Mouse (Mus musculus): ENCODE measurements around the gene Fam120a.

Gene Fam120a

GRCm38 (mm10) chr13:48967956-48968749 is at the start of gene Fam120a:
Gene Fam120a (minus strand): TSS chr13:48968017.
- H3K4me1 ChIP-seq (replicated peaks; ENCODE audit: low read depth, low read length), result peaks cover 70% of the 10 kb centered on the region
- TF ChIP-seq NANOG (IDR thresholded peaks at IDR 0.05; ENCODE audit: borderline replicate concordance, low read length) (no peak), CTCF (conservative IDR thresholded peaks at IDR 0.05; ENCODE audit: low read length) (no peak), POU5F1 (IDR thresholded peaks at IDR 0.05; ENCODE audit: borderline replicate concordance, low read length) (no peak)

GRCm38 (mm10) chr13:49017375-49017774 is 49.6 kb upstream of the Fam120a start:
- Histone ChIP-seq H3K9me3 (ENCODE audit: low read length) (peaks cover 10% of the 10 kb centered on the region), H3K4me3 (replicated peaks; ENCODE audit: low read length) (no peak overlapping the region), H3K36me3 (ENCODE audit: insufficient read depth, low read length) (no peaks in the 10 kb centered on the region), H3K4me1 (replicated peaks; ENCODE audit: low read depth, low read length) (peaks cover 58% of the 10 kb centered on the region), H3K27me3 (ENCODE audit: insufficient read depth, low read length) (no peaks in the 10 kb centered on the region)
- TF ChIP-seq NANOG (IDR thresholded peaks at IDR 0.05; ENCODE audit: borderline replicate concordance, low read length), result no peak
- TF ChIP-seq CTCF (conservative IDR thresholded peaks at IDR 0.05; ENCODE audit: low read length), result no peak

More at GRCm38 (mm10) chr13:48967956-48968749, at the start of gene Fam120a:
- Histone ChIP-seq H3K4me3 (replicated peaks; ENCODE audit: low read length) (peak within 1 kb of the TSS; percentile 97), H3K27me3 (ENCODE audit: insufficient read depth, low read length) (no peaks in the 10 kb centered on the region), H3K36me3 (ENCODE audit: insufficient read depth, low read length) (peaks cover 29% of the 10 kb centered on the region), H3K9me3 (ENCODE audit: low read length) (no peaks in the 10 kb centered on the region)

GRCm38 (mm10) chr13:49016311-49016761 is 48.5 kb upstream of the Fam120a start:
- Histone ChIP-seq H3K9me3 (ENCODE audit: low read length) (peaks cover 10% of the 10 kb centered on the region), H3K4me3 (replicated peaks; ENCODE audit: low read length) (peak overlapping the region; percentile 48), H3K27me3 (ENCODE audit: insufficient read depth, low read length) (no peaks in the 10 kb centered on the region), H3K36me3 (ENCODE audit: insufficient read depth, low read length) (no peaks in the 10 kb centered on the region), H3K4me1 (replicated peaks; ENCODE audit: low read depth, low read length) (peaks cover 62% of the 10 kb centered on the region)
- TF ChIP-seq CTCF (conservative IDR thresholded peaks at IDR 0.05; ENCODE audit: low read length), result no peak

GRCm38 (mm10) chr13:49015366-49016306 is 47.8 kb upstream of the Fam120a start:
- TF ChIP-seq NANOG (IDR thresholded peaks at IDR 0.05; ENCODE audit: borderline replicate concordance, low read length) (no peak), CTCF (conservative IDR thresholded peaks at IDR 0.05; ENCODE audit: low read length) (no peak; the same call in 1 of the 2 replicates), POU5F1 (IDR thresholded peaks at IDR 0.05; ENCODE audit: borderline replicate concordance, low read length) (no peak)
- Histone ChIP-seq H3K27me3 (ENCODE audit: insufficient read depth, low read length) (no peaks in the 10 kb centered on the region; the same call in 1 of the 2 replicates), H3K9me3 (ENCODE audit: low read length) (peaks cover 10% of the 10 kb centered on the region), H3K4me3 (replicated peaks; ENCODE audit: low read length) (peak overlapping the region; percentile 48), H3K36me3 (ENCODE audit: insufficient read depth, low read length) (no peaks in the 10 kb centered on the region), H3K4me1 (replicated peaks; ENCODE audit: low read depth, low read length) (peaks cover 55% of the 10 kb centered on the region)

DNA sequence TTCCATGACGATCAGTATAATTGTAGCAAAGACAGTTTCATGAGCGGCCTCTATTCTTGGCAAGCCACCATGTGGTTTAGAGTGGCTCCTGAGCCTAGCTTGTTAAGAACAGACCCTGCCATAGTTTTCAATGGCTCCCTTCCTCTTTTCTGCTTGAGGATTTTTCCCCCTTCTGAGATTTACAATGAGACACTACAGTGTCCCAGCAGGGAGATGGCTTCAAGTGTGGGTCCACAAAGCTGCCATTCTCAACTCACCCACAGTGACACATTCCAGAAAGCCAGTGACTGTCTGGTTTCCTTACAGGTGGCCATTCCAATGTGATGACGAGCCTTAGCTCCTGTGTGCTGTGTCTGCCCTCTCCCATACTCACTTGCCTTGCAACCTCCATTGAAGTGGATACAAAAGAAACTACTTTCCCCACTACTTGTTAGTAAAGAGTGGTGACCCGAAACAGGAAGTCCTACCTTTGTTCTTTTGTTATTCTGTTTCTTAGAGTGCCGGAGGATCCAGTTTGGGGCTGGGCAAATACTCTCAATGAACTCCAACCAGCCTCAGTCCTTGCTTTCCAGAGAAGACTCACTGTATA is 45.5 kb upstream of the Fam120a start:
- Histone ChIP-seq H3K27me3 (ENCODE audit: insufficient read depth, low read length) (peaks cover 6% of the 10 kb centered on the region), H3K36me3 (ENCODE audit: insufficient read depth, low read length) (no peaks in the 10 kb centered on the region), H3K4me1 (replicated peaks; ENCODE audit: low read depth, low read length) (peaks cover 52% of the 10 kb centered on the region), H3K9me3 (ENCODE audit: low read length) (peaks cover 10% of the 10 kb centered on the region), H3K4me3 (replicated peaks; ENCODE audit: low read length) (peak overlapping the region; percentile 52)
- TF ChIP-seq CTCF (conservative IDR thresholded peaks at IDR 0.05; ENCODE audit: low read length) (no peak), POU5F1 (IDR thresholded peaks at IDR 0.05; ENCODE audit: borderline replicate concordance, low read length) (peak; percentile 17; the same call in 1 of the 2 replicates), NANOG (IDR thresholded peaks at IDR 0.05; ENCODE audit: borderline replicate concordance, low read length) (peak; percentile 45; the same call in 1 of the 2 replicates)

DNA sequence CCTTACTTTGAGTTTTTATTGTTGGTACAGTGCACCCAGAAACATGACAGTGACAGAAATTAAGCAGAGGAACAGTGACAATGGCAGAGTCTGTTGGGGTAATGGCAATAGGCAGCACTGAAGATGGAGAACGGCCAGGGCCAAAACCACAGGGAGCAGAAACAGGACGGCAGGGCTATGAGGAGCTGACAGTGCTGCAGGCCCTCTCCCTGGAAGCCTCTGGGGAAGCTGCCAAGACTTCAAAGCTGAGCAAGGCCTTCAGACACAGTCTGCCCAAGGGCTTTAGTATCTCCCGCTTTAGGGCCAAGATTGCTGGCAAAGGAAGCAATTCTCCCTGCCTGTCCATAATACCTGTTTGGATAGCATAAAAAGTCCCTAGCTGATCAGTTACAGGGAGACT is 33.9 kb upstream of the Fam120a start:
- no peaks in the 10 kb centered on the region for H3K9me3 ChIP-seq (ENCODE audit: low read length)
- H3K36me3 ChIP-seq (ENCODE audit: insufficient read depth, low read length), result no peaks in the 10 kb centered on the region
- no peaks in the 10 kb centered on the region for H3K4me1 ChIP-seq (replicated peaks; ENCODE audit: low read depth, low read length)
- H3K27me3 ChIP-seq (ENCODE audit: insufficient read depth, low read length), result no peaks in the 10 kb centered on the region
- no peak for TF ChIP-seq POU5F1 (IDR thresholded peaks at IDR 0.05; ENCODE audit: borderline replicate concordance, low read length)
- no peak for TF ChIP-seq CTCF (conservative IDR thresholded peaks at IDR 0.05; ENCODE audit: low read length)
- TF ChIP-seq NANOG (IDR thresholded peaks at IDR 0.05; ENCODE audit: borderline replicate concordance, low read length), result no peak
- no peak overlapping the region for H3K4me3 ChIP-seq (replicated peaks; ENCODE audit: low read length)

GRCm38 (mm10) chr13:48998591-48998990 is 30.8 kb upstream of the Fam120a start:
- no peaks in the 10 kb centered on the region for H3K36me3 ChIP-seq (ENCODE audit: insufficient read depth, low read length)
- H3K27me3 ChIP-seq (ENCODE audit: insufficient read depth, low read length), result no peaks in the 10 kb centered on the region
- H3K9me3 ChIP-seq (ENCODE audit: low read length), result no peaks in the 10 kb centered on the region
- H3K4me3 ChIP-seq (replicated peaks; ENCODE audit: low read length), result no peak overlapping the region
- peaks cover 10% of the 10 kb centered on the region for H3K4me1 ChIP-seq (replicated peaks; ENCODE audit: low read depth, low read length)
- TF ChIP-seq CTCF (conservative IDR thresholded peaks at IDR 0.05; ENCODE audit: low read length) (peak; percentile 61), NANOG (IDR thresholded peaks at IDR 0.05; ENCODE audit: borderline replicate concordance, low read length) (no peak)

GRCm38 (mm10) chr13:48996731-48997130 is 28.9 kb upstream of the Fam120a start:
- H3K36me3 ChIP-seq (ENCODE audit: insufficient read depth, low read length), result no peaks in the 10 kb centered on the region
- TF ChIP-seq NANOG (IDR thresholded peaks at IDR 0.05; ENCODE audit: borderline replicate concordance, low read length) (no peak), CTCF (conservative IDR thresholded peaks at IDR 0.05; ENCODE audit: low read length) (no peak), POU5F1 (IDR thresholded peaks at IDR 0.05; ENCODE audit: borderline replicate concordance, low read length) (no peak)
- H3K4me1 ChIP-seq (replicated peaks; ENCODE audit: low read depth, low read length), result peaks cover 10% of the 10 kb centered on the region
- H3K4me3 ChIP-seq (replicated peaks; ENCODE audit: low read length), result no peak overlapping the region
- no peaks in the 10 kb centered on the region for H3K27me3 ChIP-seq (ENCODE audit: insufficient read depth, low read length)
- H3K9me3 ChIP-seq (ENCODE audit: low read length), result no peaks in the 10 kb centered on the region
